Mouse (Mus musculus) hindbrain, embryonic 16.5 days (tissue): ENCODE data around the gene Gm8113. TPM values are rescaled to one million over a fixed set of nuclear protein-coding genes. Genes with fewer than 3 reads are reported as not detected.
"Not testable (repeated sequence)": the region's sequence is repeated elsewhere in the genome, so short reads cannot be mapped to it uniquely, and the experiment has no call there.

ENCODE experiments used
- ATAC-seq: fragments of 200-750 bp; cut with Nextera tagmentation; 2 replicates; pipeline ENCODE4 v1.8.0; 2017; ENCODE audit warnings: moderate TSS enrichment, moderate library complexity
- H3K27ac ChIP-seq: fragments of 300-500 bp; sonication (generic); 2 replicates; pipeline ENCODE4 v1.5.1; 2014; ENCODE audit warnings: low read depth, mild to moderate bottlenecking, control low read depth, low read length, moderate library complexity
- H3K27me3 ChIP-seq: fragments of 300-500 bp; sonication (generic); replicated peaks from 2 replicates; pipeline ENCODE4 v1.6.1; 2014; ENCODE audit warnings: low read length; ENCODE audit not compliant: control insufficient read depth, insufficient read depth
- H3K36me3 ChIP-seq: fragments of 300-500 bp; sonication (generic); 2 replicates; pipeline ENCODE4 v1.6.1; 2014; ENCODE audit warnings: mild to moderate bottlenecking, low read length, moderate library complexity, mixed read lengths; ENCODE audit not compliant: control insufficient read depth, insufficient read depth
- H3K4me1 ChIP-seq: fragments of 300-500 bp; sonication (generic); 2 replicates; pipeline ENCODE4 v1.6.1; 2014; ENCODE audit warnings: low read depth, low read length; ENCODE audit not compliant: control insufficient read depth, insufficient read depth
- H3K4me2 ChIP-seq: fragments of 300-500 bp; sonication (generic); 2 replicates; pipeline ENCODE4 v1.6.1; 2014; ENCODE audit warnings: mild to moderate bottlenecking, low read length, control low read depth, moderate library complexity
- H3K4me3 ChIP-seq: fragments of 300-500 bp; sonication (generic); 2 replicates; pipeline ENCODE4 v1.5.1; 2014; ENCODE audit warnings: mild to moderate bottlenecking, low read length, control low read depth, moderate library complexity
- H3K9ac ChIP-seq: fragments of 300-500 bp; sonication (generic); 2 replicates; pipeline ENCODE4 v1.6.1; 2014; ENCODE audit warnings: low read depth, mild to moderate bottlenecking, control low read depth, low read length, moderate library complexity
- H3K9me3 ChIP-seq: fragments of 300-500 bp; sonication (generic); 2 replicates; pipeline ENCODE4 v1.6.1; 2014; ENCODE audit warnings: mild to moderate bottlenecking, low read length, moderate library complexity; ENCODE audit not compliant: control insufficient read depth
- WGBS: fragments of 180-500 bp; shearing (Covaris S2); extraction: QIAGEN DNeasy Blood & Tissue Kit; methylation state at CpG from one replicate; pipeline ENCODE4 v1.1.7; 2014; 5-methylcytosine and 5-hydroxymethylcytosine counted together
- polyA plus RNA-seq: library from polyadenylated mRNA; unstranded; fragments of >200 nt; fragmentation: Nextera tagmentation; extraction: Ambion mirVana; gene quantifications from 2 replicates; pipeline ENCODE4 v1.2.1, GENCODE M21; 2015

Gm8113 gene
- polyA plus RNA-seq: 4.6 and 5.1 TPM in 2 replicates

DNA sequence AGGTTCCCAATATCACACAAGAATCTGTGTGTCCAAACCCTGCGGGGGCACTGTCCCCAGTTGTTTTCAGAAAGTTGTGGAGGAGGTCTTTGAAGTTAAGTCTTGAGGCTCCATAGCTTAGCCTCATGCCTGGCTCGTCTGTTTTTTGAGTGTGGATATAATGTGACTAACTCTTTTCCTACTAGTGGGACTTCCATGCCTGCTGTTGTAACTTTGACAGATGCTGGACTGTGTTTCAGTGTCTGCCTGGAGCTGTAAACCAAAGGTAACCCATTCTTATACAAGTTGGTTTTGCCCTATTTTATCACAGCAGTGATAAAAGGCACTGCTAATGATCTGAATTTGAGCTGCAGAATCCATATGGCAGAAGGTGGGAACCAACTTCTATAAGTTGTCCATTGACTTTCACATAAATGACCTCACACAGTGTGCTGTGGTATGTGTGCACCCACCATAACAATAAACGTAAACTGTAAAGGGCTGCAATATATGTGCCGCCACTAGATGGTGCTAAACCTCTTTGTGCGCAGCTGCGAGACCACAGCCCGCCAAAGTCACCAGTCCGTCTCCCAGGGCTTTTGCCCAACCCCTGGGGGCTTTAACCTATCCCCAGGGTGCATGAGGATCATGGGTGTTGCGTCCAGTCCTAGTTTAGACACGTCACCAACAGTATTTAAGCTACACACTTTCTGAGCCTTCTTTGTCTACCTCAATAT is at the start of gene Gm8113:
Gm8113 (plus strand) TSS at position 703 of the 716 bp plus-strand sequence.
- H3K36me3 ChIP-seq, H3K9me3 ChIP-seq, H3K27me3 ChIP-seq, H3K4me1 ChIP-seq: not testable (repeated sequence)
- ATAC-seq: peak; percentile 99
- Histone ChIP-seq H3K4me2 (peak within 1 kb of the TSS; percentile 55), H3K4me3 (peak within 1 kb of the TSS; percentile 44), H3K9ac (peak within 1 kb of the TSS; percentile 51), H3K27ac (peak within 1 kb of the TSS; percentile 62)
- WGBS: 9% methylated on average over 10 of the region's 10 CpGs

DNA sequence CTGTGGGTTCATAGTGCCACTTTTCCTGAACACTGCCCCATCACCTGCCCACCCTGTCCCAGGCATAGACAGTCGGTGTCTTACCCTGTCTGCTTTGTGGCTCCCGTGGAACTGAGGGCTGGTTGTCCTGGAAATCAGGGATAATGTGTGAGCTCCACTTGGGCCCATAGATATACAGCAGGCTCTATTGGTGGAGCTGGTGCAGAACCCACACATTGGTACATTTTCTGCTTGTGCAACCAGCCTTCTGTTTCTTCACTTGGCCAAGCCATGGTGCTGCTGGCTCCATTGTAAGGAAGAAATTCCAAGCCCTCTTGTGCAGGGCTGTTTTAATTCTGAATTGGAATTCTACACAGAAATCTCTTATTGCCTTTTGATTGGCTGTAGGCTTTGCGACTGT is 49.8 kb upstream of the Gm8113 start, which contains the start of gene Ear1:
Ear1 (minus strand) TSS at position 101 of the 400 bp plus-strand sequence.
- not testable (repeated sequence) for H3K36me3 ChIP-seq, H3K9ac ChIP-seq, H3K27ac ChIP-seq, H3K4me1 ChIP-seq, H3K4me2 ChIP-seq, H3K9me3 ChIP-seq, H3K4me3 ChIP-seq, ATAC-seq, H3K27me3 ChIP-seq
- WGBS: 75% methylated on average over 2 of the region's 3 CpGs

DNA sequence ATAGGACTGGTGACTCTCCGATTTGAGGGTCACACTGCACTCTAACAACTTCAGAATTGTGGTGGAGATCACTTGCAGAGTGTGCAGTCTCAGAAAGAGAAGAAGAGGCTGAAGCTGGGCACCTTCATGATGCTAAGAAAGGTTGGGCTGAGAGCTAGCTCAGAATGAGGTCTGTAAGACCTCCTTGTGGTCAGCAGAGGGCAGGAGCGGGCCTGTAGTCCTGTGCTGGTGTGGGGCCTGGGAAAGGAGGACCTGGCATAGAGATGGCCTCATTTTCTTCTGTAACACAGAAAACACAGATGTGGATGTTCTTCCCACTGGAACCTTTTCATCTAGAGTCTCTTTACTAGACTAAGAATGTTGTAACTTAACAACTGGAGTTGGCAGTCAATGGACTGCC is 47.4 kb upstream of the Gm8113 start:
- not testable (repeated sequence) for H3K27me3 ChIP-seq, H3K36me3 ChIP-seq, H3K4me2 ChIP-seq, H3K4me1 ChIP-seq, ATAC-seq, H3K4me3 ChIP-seq, H3K9me3 ChIP-seq, H3K27ac ChIP-seq, H3K9ac ChIP-seq
- WGBS: 73% methylated on average over 1 of the region's 2 CpGs

DNA sequence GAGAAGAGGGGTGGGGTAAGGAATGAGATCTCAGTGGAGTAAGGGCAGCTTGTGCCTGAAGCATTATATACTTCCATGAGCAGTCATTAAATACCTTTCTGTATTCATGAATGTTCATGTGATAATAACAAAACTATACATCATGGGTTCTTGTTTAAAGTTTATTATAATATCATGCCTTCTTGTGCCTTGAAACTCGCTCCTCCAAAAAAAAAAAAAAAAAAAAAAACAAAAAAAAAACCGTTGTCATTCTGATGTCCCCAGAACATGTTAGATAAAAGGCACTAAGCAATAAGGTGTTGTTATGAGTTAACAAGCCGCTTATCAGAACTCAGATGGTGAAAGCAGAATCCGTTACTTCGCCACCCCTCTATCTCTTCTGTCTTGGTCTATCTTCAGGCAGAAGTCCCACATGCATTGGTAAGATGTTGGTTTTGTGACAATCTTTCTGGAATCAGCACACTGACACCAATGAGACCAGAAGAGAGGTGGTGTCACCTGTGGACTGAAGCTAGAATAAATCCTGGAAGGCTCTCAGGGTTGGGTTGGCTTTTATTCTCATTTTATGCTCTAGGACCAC is 45.1 kb upstream of the Gm8113 start:
- not testable (repeated sequence) for H3K27ac ChIP-seq, H3K4me3 ChIP-seq, H3K36me3 ChIP-seq, H3K4me1 ChIP-seq, ATAC-seq, H3K9ac ChIP-seq, H3K4me2 ChIP-seq, H3K27me3 ChIP-seq, H3K9me3 ChIP-seq
- WGBS: 91% methylated on average over 5 of the region's 5 CpGs

DNA sequence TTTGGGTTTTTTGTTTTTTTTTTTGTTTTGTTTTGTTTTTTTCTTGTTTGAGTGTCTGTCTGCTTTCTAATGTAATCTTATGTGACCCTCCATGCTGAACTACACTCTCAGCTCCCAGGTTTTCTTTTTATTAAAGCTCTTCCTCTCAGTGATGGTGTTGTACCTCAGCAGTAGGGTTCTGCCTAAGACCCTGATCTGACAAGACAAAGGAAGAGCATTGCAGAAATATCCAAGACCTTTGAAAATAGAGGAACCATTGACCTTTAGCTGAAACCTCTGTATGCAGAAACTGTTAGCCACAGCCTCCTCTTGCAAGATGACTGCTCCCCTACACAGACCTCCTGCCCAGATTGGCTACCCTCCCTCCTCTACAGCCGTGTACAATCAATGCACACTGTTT is 39.0 kb upstream of the Gm8113 start:
- not testable (repeated sequence) for H3K27me3 ChIP-seq, H3K4me2 ChIP-seq, H3K9ac ChIP-seq, ATAC-seq, H3K4me1 ChIP-seq, H3K9me3 ChIP-seq, H3K36me3 ChIP-seq, H3K27ac ChIP-seq, H3K4me3 ChIP-seq
- 85% methylated on average over 1 of the region's 1 CpGs for WGBS

DNA sequence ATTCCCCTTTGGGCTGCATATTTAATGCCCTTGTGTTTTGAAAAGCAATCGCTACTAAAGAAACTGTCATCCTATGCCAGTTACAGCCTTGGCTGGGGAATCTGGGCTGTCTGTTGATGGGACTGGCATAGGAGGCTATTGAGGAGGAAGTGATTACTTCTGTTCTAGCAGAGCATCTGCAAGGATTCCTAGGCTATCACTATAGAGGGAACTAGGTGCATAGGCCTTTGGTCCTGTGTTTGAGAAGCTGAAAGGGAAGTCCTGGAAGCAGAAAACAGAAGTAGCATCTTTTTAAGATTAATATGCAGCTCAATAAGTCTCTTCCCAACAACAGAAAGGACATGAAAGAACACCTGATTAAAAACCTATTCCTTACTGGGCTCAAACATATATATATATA is 33.9 kb upstream of the Gm8113 start:
- not testable (repeated sequence) for H3K27me3 ChIP-seq, H3K4me1 ChIP-seq, H3K36me3 ChIP-seq, H3K27ac ChIP-seq, H3K9ac ChIP-seq, H3K4me2 ChIP-seq, H3K4me3 ChIP-seq, ATAC-seq, H3K9me3 ChIP-seq
- WGBS: 83% methylated on average over 1 of the region's 1 CpGs

DNA sequence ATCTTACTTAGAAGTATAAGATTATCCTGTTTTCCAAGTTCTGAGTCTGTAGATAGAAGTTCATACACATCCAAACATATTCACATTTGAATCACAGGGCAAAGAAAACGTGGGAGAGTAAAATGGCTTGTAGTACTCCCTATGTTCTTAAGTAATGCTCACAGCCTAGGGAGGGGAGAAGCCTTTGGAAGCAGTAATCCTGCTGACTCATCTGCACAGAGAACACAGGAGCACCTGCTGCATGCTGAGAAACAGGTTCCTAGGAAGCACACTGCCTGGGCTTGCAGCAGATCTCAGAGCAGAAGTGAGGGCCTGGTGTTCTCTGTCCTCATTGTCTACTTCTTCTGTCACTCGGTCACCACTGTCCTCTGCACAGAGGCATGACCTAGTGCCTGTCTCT is 29.8 kb upstream of the Gm8113 start:
- H3K27me3 ChIP-seq, H3K36me3 ChIP-seq, H3K9ac ChIP-seq, ATAC-seq, H3K4me2 ChIP-seq, H3K4me3 ChIP-seq, H3K9me3 ChIP-seq, H3K4me1 ChIP-seq, H3K27ac ChIP-seq: not testable (repeated sequence)
- 50% methylated on average over 1 of the region's 2 CpGs for WGBS

DNA sequence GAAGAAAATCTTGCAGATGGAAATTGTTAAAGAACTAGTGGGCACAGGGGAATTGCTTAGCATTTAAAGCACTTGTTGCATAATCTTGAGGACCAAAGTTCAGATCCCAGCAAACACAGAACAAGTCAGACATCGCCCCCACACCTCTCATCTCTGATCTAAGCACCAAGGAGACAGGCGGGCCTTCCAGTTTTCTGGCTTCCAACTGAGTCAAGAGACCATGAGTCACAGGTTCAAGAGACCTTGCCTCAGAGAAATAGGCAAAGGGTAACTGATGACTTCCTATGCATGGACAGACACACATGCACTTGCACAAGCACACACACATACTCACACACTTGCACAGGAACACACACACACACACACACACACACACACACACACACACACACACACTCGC is 26.6 kb upstream of the Gm8113 start:
- not testable (repeated sequence) for H3K27me3 ChIP-seq, H3K4me1 ChIP-seq, H3K4me2 ChIP-seq, H3K4me3 ChIP-seq, H3K27ac ChIP-seq, ATAC-seq, H3K9me3 ChIP-seq, H3K9ac ChIP-seq, H3K36me3 ChIP-seq
- 83% methylated on average over 3 of the region's 3 CpGs for WGBS

DNA sequence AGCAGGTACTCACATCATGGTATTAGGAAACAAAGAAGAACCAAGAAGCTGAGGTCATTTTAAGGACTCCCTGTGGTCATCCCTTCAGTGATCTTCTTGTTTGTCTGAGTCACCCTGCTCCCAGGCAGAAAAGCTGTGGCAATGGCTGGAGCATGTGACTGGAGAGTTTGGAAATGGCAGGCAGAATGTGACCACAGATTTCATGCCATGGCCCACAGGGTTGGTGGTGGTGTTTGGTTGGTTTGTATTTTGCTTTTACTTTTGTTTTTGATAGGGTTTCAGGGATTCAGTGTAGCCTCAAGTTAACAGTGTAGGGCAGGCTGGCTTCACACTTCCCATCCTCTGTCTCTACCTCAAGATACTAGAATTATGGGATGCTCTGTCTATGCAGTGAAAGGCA is 7.0 kb upstream of the Gm8113 start:
- H3K27me3 ChIP-seq, H3K27ac ChIP-seq, H3K9ac ChIP-seq: not testable (repeated sequence)

More for the DNA sequence above, 7.0 kb upstream of the Gm8113 start:
- ATAC-seq, H3K9me3 ChIP-seq, H3K4me2 ChIP-seq, H3K4me3 ChIP-seq, H3K36me3 ChIP-seq, H3K4me1 ChIP-seq: not testable (repeated sequence)
